Mouse (Mus musculus) ZHBTc4 (cell line): ENCODE measurements around the gene Efhc1.

Source experiments
- DNase-seq: peaks from one replicate; pipeline ENCODE4 v3.0.0-alpha.2; 2011; ENCODE audit warnings: low read depth, low spot score

The Efhc1 gene

DNA sequence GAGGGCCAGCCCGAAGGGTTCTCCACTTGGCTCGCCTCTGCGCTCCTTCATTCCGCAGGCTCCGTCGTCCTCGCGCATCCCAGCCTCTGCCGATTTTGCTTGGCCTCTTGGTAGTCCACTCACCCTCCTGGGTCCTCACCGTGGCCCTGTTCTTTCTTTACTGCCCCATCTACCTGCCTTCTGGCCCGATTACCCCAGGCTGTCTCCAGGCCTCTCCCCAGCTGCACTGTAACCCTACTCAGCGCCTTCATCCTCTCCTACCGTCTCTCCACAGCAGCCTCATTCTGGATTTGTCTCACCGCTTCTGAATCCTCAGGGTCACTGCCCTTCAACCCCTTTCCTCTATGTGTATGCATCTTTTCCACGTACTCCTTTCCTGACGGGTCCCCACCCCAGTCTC lies 373 bp downstream of the Efhc1 start:
- DNase-seq, result no peak

- DNase-seq, result peak; percentile 65
Measured at GRCm38 (mm10) chr1:20954876-20955275, 3.5 kb downstream of the Efhc1 start.

GRCm38 (mm10) chr1:20969642-20970041 lies 18.2 kb downstream of the Efhc1 start:
- DNase-seq, result no peak

- no peak for DNase-seq
Measured at GRCm38 (mm10) chr1:20973389-20973788, 22.0 kb downstream of the Efhc1 start.

GRCm38 (mm10) chr1:20974341-20975135 lies 23.1 kb downstream of the Efhc1 start:
- peak; percentile 87 for DNase-seq

DNA sequence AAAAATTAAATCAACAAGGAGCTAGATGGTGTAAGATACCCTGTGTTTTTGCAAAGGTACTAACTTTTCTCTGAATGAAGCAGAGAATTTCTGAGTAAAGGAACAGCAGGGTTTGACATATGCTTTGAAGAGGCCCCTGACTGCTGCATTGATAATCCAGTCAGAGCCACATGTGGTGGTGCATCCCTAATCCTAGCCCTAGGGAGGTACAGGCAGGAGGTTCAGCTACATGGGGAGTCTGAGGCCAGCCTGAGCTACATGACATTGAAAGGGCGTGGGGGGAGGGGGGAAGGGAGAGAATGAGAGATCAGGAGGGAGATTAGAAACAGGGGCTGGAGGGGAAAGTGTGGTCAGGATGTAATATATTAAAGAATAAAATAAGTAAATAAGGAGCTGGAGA lies 29.1 kb downstream of the Efhc1 start:
- DNase-seq, result no peak

DNA sequence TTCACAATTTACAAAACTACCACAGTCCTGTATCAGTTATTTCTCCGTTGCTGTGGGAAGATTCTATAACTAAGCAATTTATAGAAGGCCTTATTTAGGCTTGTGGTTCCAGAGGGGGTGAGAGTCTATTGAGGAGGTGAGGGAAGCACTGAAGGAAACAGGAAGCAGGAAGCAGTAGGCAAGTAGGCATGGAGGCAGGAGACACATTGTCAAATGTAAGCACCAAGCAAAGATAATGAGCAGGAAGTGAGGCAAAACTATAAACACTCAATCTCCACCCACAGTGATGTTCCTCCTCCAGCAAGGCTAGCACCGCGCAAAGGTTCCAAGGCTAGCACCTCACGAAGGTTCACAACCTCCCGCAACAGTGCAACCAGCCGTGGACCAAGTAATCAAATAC lies 30.3 kb downstream of the Efhc1 start:
- DNase-seq, result no peak

DNA sequence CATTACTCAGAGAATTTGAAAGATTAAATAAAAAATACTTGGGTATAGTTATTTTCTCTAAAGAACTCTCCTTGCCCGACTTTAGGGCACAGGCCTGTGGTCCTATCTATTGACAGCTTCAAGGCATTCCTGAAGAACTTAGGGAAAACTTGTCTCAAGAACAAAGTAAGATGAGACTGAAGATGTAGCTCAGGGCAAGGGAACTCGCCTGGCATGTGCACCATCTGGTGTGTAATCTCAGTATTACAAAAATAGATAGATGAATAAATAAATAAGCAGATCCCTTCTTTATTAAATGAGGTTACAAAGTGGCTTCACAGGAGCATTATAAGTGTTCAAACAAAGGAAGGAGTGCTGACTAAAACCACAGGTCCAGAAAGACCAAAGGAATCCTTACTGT lies 32.7 kb downstream of the Efhc1 start:
- no peak for DNase-seq

- no peak for DNase-seq
Measured at GRCm38 (mm10) chr1:20984582-20984981, 33.2 kb downstream of the Efhc1 start.

DNA sequence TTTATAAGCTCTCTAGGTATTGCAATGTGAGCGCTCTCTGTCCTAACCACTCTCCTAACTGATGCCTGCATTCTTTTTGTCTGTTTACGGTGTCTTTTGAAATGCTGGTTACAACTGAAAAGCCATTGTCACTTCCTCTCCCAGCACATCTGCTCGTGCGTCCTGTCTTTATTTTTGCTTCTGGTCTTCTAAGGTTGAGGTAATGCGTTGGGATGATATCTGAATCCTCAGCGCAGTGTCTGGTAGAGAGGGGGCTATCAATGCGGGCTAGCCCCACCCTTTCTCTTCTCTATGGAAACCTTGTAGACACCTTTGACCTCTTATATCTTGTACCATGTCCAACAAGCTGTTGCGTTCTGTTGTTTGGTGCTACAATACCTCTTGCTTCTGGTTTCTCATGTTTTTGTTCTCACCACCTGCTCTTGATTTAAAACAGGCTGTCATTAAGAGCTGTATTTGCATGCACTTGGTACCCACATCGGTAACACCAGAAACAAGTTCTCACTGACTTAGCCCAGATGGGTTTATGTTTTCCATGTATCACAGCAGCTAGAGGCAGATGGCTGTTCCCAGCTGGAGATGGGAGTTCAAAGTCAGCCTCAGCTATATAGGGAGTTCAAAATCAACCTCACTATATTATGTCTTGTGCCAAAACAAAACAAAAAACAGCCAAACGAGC lies 35.1 kb downstream of the Efhc1 start:
- DNase-seq, result no peak

GRCm38 (mm10) chr1:20989461-20990083 lies 38.1 kb downstream of the Efhc1 start:
- DNase-seq, result no peak

DNA sequence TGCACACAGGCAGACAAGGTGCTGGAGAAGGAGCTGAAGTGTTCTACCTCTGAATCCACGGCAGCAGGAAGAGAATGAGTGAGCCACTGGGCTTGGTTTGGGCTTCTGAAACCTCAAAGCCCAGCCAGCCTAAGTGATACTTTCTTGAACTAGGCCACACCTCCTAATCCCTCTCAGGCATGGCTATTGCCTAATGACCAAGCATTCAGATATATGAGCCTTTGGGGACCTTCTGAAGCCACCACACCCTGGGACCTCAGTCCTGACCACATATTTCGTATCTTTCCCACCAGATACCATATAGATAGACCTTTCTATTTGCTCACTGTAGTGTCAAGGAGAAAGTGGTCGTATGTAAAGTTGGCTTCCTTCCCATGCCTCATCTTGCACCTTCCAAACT lies 42.3 kb downstream of the Efhc1 start:
- DNase-seq, result no peak

DNA sequence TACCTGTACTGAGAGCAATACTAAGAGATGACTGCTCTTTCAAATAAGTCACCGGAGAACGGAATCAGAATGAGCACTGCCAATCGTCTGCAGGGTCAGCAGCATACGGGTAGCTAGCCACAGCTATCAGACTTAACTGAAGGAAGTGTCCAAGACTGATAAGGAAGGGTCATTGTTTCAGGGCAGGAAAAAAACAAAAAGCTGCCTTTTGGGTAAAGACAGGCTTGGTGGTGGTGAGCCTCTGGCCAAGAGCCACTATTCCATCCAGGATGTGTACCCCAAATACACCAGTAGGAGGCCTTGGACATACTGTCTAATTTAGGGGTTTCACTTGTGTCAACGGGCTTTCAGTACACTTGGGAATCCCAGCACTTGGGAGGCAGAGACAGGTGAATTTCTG lies 42.9 kb downstream of the Efhc1 start:
- DNase-seq, result no peak

DNA sequence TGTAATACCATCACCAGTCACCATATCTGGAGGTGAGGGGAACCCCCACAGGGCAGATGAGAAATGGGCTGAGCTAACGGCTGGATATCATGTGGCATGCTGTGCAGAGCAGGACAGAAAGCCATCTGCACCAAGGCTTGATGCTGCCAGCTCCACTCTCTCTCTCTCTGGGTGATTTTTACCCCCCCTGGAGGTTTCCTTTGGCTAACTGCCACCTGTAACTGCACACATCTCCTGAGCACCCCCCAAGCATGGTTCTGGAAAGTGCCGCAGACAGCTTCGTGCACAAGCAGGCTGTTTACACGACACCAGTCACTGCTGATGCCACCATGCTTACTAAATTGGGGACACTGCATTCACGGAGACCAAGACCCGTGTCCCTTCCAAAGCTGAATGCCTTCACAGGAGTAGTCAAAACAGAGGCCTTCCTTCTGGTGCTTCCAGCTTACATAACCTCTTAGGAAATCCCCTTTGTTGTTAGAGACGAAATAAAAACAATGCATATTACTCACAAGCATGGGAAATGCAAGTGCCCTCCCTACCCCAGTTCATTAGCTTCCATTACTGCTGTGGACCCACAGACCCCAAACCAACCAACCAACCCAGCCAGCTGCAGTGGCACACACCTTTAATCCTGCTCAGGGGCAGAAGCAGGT lies 44.0 kb downstream of the Efhc1 start:
- no peak for DNase-seq

- DNase-seq, result no peak
Measured at GRCm38 (mm10) chr1:20996603-20997327, 45.3 kb downstream of the Efhc1 start.

GRCm38 (mm10) chr1:20997328-20997689 lies 45.9 kb downstream of the Efhc1 start:
- no peak for DNase-seq

DNA sequence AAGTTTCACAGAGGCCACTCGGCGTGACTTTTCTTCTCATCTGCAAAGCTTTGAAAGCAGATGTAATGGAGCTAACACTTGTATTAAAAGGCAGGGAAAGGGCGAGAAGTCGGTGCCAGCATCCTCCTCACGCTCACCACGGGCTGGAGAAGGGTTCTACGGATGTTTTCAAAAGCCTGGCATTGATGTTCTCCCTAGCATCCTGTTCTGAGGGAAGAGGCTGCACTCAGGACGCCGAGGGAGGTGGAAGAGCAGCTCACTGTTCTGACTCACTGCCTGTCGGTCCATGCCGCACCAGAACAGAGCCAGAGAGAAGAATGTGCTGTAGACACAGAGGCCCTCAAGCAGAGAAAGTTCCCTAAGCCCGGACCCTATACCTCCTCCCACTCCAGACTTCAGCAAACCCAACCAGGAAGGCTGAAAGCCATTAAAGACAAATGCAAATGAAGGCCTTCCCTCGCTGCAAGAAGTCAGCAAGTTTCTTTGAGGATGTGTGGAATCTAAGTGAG lies 46.5 kb downstream of the Efhc1 start:
- DNase-seq, result peak; percentile 25

DNA sequence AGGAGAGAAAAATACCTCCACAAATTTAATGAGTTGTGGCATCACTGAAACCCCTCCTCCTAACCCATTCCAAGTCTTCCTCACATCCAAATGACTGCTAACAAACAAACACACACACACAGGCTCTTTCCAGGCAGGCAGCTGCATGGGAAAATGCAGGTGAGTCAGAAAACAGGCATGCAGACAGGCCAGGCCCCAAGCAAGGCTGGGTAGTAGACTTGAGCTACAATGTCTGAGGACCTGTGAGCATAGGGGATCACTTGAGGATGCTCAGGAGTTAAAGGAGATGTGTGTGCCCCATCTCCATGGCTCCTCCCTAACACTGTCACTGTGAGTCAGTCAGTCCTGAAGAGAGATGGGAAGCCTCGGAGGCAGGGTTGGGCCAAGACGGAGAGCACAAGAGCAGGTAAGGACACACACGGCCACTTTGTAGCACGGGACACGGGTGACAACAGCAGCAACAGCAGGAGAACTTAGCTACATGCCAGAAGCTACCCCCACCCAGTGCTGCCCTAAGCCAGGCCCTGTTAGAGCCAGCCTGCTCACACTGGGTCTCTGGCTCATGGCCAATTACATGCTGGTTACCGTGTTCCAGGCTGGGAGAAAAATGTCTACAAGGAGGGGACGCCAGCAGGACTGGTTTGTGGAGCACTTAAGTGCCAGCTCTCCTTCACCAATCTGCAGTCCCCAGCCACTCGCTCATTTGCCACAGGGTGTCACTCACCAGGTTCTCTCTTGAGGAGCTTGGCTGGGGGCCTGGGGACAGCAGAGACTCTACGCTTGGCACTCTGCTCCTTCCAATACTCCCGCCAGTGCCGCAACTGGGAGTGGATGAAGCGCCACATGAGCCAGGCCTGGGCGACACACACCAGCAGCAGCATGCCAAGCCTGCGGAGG lies 51.1 kb downstream of the Efhc1 start:
- DNase-seq, result no peak

GRCm38 (mm10) chr1:21004596-21004995 lies 53.2 kb downstream of the Efhc1 start:
- DNase-seq, result no peak

DNA sequence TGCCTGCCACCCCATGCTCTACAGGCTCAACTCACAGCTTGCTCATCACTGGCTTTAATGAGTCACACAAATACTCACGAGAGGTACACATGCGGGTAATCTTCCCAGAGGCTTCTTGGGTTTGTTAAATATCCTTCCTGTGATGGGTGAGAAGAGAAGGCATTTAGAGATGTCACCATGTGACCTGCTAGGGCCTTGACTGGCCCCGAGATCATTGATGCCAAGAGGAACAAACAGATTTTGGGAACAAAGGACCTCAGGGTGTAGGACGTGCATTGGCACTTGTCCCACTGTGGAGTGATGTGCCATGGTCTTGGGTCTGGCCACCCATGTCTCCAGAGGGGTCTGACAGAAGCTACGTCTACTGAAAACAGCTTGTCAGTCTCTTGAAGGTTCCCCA lies 55.3 kb downstream of the Efhc1 start:
- no peak for DNase-seq
